Mouse (Mus musculus) layer of hippocampus, postnatal 25 days (tissue): ENCODE measurements around the gene Odf2l. TPM values are rescaled to one million over a fixed set of nuclear protein-coding genes. Genes with fewer than 3 reads are reported as not detected.
A peak's percentile ranks its signal among the peaks of the same experiment; 100 is the strongest.

ENCODE experiments used
- DNase-seq, 2 experiments: peaks; one replicate each; pipeline ENCODE4 v3.0.0; 2022; ENCODE audit warnings: mixed read lengths in 2 of 2, low spot score in 1 of 2; ENCODE audit errors: extremely low spot score in 1 of 2
- total RNA-seq, 2 experiments: library from RNA; stranded (reverse); gene quantifications; 2 replicates each; pipeline ENCODE4 v1.2.3; 2021

The Odf2l gene
- total RNA-seq, 2 experiments from 2014 or later = 16.0 to 17.9 TPM

- peak in 1 of 2 experiments; percentile 55 for DNase-seq
Measured at GRCm38 (mm10) chr3:145131210-145131868, 13.0 kb downstream of the Odf2l start.

GRCm38 (mm10) chr3:145140236-145140635 lies 21.8 kb downstream of the Odf2l start:
- no peak for DNase-seq

GRCm38 (mm10) chr3:145142925-145143324 lies 24.5 kb downstream of the Odf2l start:
- DNase-seq = no peak

GRCm38 (mm10) chr3:145143856-145144255 lies 25.5 kb downstream of the Odf2l start:
- DNase-seq = no peak

GRCm38 (mm10) chr3:145146871-145147270 lies 28.5 kb downstream of the Odf2l start:
- DNase-seq = no peak

- no peak for DNase-seq
Measured at GRCm38 (mm10) chr3:145147483-145147882, 29.1 kb downstream of the Odf2l start.

GRCm38 (mm10) chr3:145147952-145148351 lies 29.6 kb downstream of the Odf2l start:
- DNase-seq = no peak

GRCm38 (mm10) chr3:145151092-145151491 lies 32.7 kb downstream of the Odf2l start:
- DNase-seq = no peak

- DNase-seq = no peak
Measured at GRCm38 (mm10) chr3:145151933-145152332, 33.5 kb downstream of the Odf2l start.

- DNase-seq = no peak
Measured at GRCm38 (mm10) chr3:145156883-145157282, 38.5 kb downstream of the Odf2l start.

- DNase-seq = no peak
Measured at GRCm38 (mm10) chr3:145158441-145158840, 40.1 kb downstream of the Odf2l start.

- DNase-seq = no peak
Measured at GRCm38 (mm10) chr3:145166741-145167140, 48.4 kb downstream of the Odf2l start.

- no peak for DNase-seq
Measured at GRCm38 (mm10) chr3:145167766-145168165, 49.4 kb downstream of the Odf2l start.

- no peak for DNase-seq
Measured at GRCm38 (mm10) chr3:145168844-145169696, 50.7 kb downstream of the Odf2l start.

- DNase-seq = no peak
Measured at GRCm38 (mm10) chr3:145170028-145170427, 51.6 kb downstream of the Odf2l start.

GRCm38 (mm10) chr3:145170604-145171389 lies 52.4 kb downstream of the Odf2l start:
- DNase-seq = no peak

GRCm38 (mm10) chr3:145171390-145172060 lies 53.1 kb downstream of the Odf2l start:
- DNase-seq = no peak

GRCm38 (mm10) chr3:145184645-145185044 lies 66.3 kb downstream of the Odf2l start:
- DNase-seq = no peak

GRCm38 (mm10) chr3:145191972-145192371 lies 73.6 kb downstream of the Odf2l start:
- DNase-seq = no peak

GRCm38 (mm10) chr3:145195240-145195923 lies 77.0 kb downstream of the Odf2l start:
- no peak for DNase-seq
